Mouse (Mus musculus): ENCODE data around the gene Gm8246.
"Not testable (repeated sequence)": the region's sequence is repeated elsewhere in the genome, so short reads cannot be mapped to it uniquely, and the experiment has no call there.

The Gm8246 gene

GRCm38 (mm10) chr14:5477730-5478129 lies at the start of gene Gm8246:
Gm8246 (minus strand) TSS chr14:5477830.
- not testable (repeated sequence) for DNase-seq (ENCODE audit: low spot score)

- not testable (repeated sequence) for DNase-seq (ENCODE audit: low spot score)
Observed at GRCm38 (mm10) chr14:5501374-5501773, 23.7 kb upstream of the Gm8246 start, which contains the start of gene Gm3488. Gm3488 (plus strand) TSS chr14:5501674.

- not testable (repeated sequence) for DNase-seq (ENCODE audit: low spot score)
Observed at GRCm38 (mm10) chr14:5483907-5484306, 6.3 kb upstream of the Gm8246 start, which contains the start of gene Gm3187. Gm3187 (plus strand) TSS chr14:5484207.

GRCm38 (mm10) chr14:5460469-5460868 lies 17.2 kb downstream of the Gm8246 start:
- DNase-seq (ENCODE audit: low spot score) = not testable (repeated sequence)

GRCm38 (mm10) chr14:5455367-5455766 lies 22.3 kb downstream of the Gm8246 start, which contains the start of gene Gm3194:
Gm3194 (minus strand) TSS chr14:5455467.
- not testable (repeated sequence) for DNase-seq (ENCODE audit: low spot score)

Data from urinary bladder, postnatal 10 days (tissue).